Mouse (Mus musculus) heart, adult 2 months (tissue): ENCODE data around the gene Zfp366. TPM values are rescaled to one million over a fixed set of nuclear protein-coding genes. Genes with fewer than 3 reads are reported as not detected.
A peak's percentile ranks its signal among the peaks of the same experiment; 100 is the strongest.

Source experiments
- DNase-seq, 2 experiments: peaks; one replicate each; pipeline ENCODE4 v3.0.0; 2021
- H3K27ac ChIP-seq: fragments of 200-600 bp; 2 replicates; pipeline ENCODE4 v1.8.1; 2022
- H3K27me3 ChIP-seq: fragments of 200-500 bp; 2 replicates; pipeline ENCODE4 v1.6.1; 2012; ENCODE audit warnings: mild to moderate bottlenecking, low read length, inconsistent platforms, mixed read lengths; ENCODE audit not compliant: control insufficient read depth, insufficient read depth
- H3K36me3 ChIP-seq: fragments of 200-500 bp; 2 replicates; pipeline ENCODE4 v1.6.1; 2012; ENCODE audit warnings: low read length, inconsistent platforms; ENCODE audit not compliant: control insufficient read depth, insufficient read depth
- H3K4me1 ChIP-seq: fragments of 200-500 bp; 2 replicates; pipeline ENCODE4 v1.6.1; 2011; ENCODE audit warnings: low read length; ENCODE audit not compliant: control insufficient read depth, insufficient read depth
- H3K4me3 ChIP-seq: fragments of 200-600 bp; 2 replicates; pipeline ENCODE4 v1.8.1; 2022
- H3K79me2 ChIP-seq: fragments of 200-500 bp; replicated peaks from 2 replicates; pipeline ENCODE4 v1.6.1; 2012; ENCODE audit warnings: mild to moderate bottlenecking, inconsistent platforms, low read length, moderate library complexity, mixed read lengths; ENCODE audit not compliant: control insufficient read depth, insufficient read depth
- H3K9ac ChIP-seq: fragments of 200-500 bp; 2 replicates; pipeline ENCODE4 v1.6.1; 2012; ENCODE audit warnings: low read depth, mild to moderate bottlenecking, control low read depth, inconsistent platforms, low read length, mixed read lengths
- CTCF ChIP-seq: fragments of 200-600 bp; IDR thresholded peaks from 2 replicates; pipeline ENCODE4 v1.8.1; 2022; ENCODE audit warnings: antibody characterized with exemption, mild to moderate bottlenecking, moderate library complexity
- EP300 ChIP-seq: fragments of 200-500 bp; IDR thresholded peaks from 2 replicates; pipeline ENCODE4 v1.6.1; 2011; ENCODE audit warnings: low read depth, low read length, control low read depth; ENCODE audit not compliant: insufficient read depth
- POLR2A ChIP-seq: fragments of 200-500 bp; IDR thresholded peaks from 2 replicates; pipeline ENCODE4 v1.6.1; 2011; ENCODE audit warnings: mild to moderate bottlenecking, low read depth, low read length, control low read depth; ENCODE audit not compliant: insufficient read depth
- WGBS: fragments of 180-500 bp; shearing (Covaris S2); methylation state at CpG from one replicate; pipeline ENCODE4 v1.1.7; 2018; 5-methylcytosine and 5-hydroxymethylcytosine counted together
- intact Hi-C: fragments of 180-260 bp; cut with DNase I; formaldehyde crosslinking; loops from one replicate; pipeline ENCODE4 v1.15.1; 2025
- long read RNA-seq: library from polyadenylated mRNA; stranded (forward); transcript quantifications from one replicate; pipeline ENCODE4 v2.0.0, GENCODE M21; 2021
- polyA plus RNA-seq: library from polyadenylated mRNA; depleted of rRNA; stranded (reverse); fragments of >200 nt; gene quantifications from 2 replicates; pipeline ENCODE4 v1.2.3, GENCODE M21; 2012; rRNA removed
- total RNA-seq, 2 experiments: library from RNA; stranded (reverse); gene quantifications; 2 replicates each; pipeline ENCODE4 v1.2.3; 2021

Gene Zfp366
- 10 to 100 TPM in 1 of 2 experiments, 1 to 10 TPM in 1; 9.7 to 14.4 TPM for total RNA-seq
- polyA plus RNA-seq = 5.0 and 7.8 TPM in 2 replicates
- long read RNA-seq, full-length matches to known transcripts = 1 of 2 reads
- long read RNA-seq, partial matches to known transcripts = 1 of 2 reads
- long read RNA-seq, other reads (novel, unspliced or antisense) = 0 of 2 reads

DNA sequence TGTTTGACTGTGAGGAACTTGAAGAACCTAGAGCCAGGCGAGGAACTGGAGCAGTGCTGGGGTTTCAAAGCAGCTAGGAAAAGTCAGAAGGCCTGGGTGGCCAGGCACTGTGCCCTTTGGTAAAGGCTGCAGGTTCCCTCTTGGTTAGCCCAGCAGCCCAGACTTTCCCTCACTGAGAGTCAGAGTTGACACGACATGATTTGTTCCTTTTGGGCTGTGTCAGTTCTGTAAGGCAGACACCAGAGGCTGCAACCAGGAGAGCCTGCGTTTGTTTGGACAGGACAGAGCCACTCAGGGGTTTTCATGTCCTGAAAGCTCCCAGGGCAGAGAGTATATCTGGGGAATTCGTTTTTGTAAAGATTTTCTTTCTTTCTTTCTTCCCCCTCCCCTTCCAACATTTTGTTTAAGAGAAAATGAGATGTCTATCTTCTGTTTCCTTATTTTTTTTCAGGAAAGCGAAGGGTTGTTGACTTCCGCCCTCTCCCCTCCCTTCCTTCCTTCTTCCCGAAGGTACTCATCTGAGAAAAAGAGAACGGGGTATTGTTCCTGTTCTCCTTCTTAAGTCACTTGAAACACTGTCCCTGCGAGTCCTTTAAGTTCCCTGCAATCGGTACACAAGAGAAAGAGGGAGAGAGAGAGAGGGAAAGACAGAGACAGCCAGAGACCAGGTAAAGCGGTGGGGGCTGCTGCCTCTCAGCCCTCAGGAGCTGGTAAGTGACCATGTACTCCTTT is at the start of gene Zfp366:
Gene Zfp366 (plus strand): TSS at position 669 of the 732 bp plus-strand sequence.
- peak within 1 kb of the TSS; percentile 58 for H3K4me3 ChIP-seq

DNA sequence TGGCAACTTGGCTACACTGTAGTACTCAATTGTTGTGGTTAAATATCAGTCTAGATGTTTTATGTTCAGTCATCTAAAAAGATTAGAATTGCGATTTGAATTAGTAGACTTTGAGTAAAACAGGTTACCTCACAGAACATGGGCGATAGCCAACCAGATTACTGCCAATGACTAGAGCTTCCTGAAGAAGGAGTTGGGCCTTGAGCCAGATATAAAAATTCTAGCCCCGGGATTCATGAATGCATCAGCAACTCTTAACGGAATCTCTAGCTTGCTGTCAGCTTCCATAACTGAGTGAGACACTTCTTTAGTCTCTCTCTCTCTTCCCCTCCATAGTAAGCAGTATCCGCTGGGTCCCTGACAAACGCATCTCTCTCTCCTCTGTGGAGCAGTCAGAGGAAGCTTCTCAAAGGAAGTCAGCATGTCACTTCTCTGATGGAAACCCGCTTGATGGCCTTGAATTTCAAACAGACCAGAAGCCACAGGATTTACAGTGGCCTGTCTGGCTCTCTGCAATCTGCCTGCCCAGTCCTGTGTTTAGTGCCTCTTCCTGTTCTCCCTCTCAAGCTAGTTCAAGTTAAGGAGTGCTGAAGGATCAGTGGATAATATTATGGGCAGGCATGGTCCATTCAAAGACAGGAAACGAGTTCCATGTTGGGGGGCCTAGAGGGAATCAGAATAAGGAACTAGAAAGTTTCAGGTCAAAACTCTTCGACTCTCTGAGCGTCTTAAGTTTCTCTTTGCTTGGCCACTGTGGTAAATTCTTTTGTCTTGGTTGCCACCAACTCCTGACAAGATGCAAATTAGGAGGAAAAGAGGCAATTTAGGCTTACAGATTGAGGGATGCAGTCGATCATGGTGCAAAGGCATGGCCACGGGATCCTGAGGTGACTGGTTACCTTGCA is 46.0 kb upstream of the Zfp366 start:
- H3K4me1 ChIP-seq = no peaks in the 10 kb centered on the region
- TF ChIP-seq CTCF (no peak), EP300 (no peak), POLR2A (no peak)
- WGBS = 71% methylated on average over 12 of the region's 12 CpGs
- H3K36me3 ChIP-seq = no peaks in the 10 kb centered on the region
- no peak overlapping the region for H3K9ac ChIP-seq
- H3K27me3 ChIP-seq = no peaks in the 10 kb centered on the region
- no peaks in the 10 kb centered on the region for H3K79me2 ChIP-seq
- no peak overlapping the region for H3K27ac ChIP-seq
- no peak for DNase-seq
- no peak overlapping the region for H3K4me3 ChIP-seq
- intact Hi-C loops = no loop called here

More for the DNA sequence above, at the start of gene Zfp366:
- intact Hi-C loops = loop anchor here (1.0 to 2.0 kb wide), 2 partner anchors 54 to 70 kb away; no protein-coding TSS in a partner anchor
- Histone ChIP-seq H3K27me3 (no peaks in the 10 kb centered on the region), H3K4me1 (peaks cover 24% of the 10 kb centered on the region), H3K27ac (peak within 1 kb of the TSS; percentile 92), H3K79me2 (no peaks in the 10 kb centered on the region), H3K36me3 (peaks cover 12% of the 10 kb centered on the region), H3K9ac (peak within 1 kb of the TSS; percentile 82)
- peak in 1 of 2 experiments; percentile 54 for DNase-seq
- 38% methylated on average over 11 of the region's 11 CpGs for WGBS
- TF ChIP-seq CTCF (no peak), POLR2A (no peak; the same call in none of the 2 replicates), EP300 (no peak)

DNA sequence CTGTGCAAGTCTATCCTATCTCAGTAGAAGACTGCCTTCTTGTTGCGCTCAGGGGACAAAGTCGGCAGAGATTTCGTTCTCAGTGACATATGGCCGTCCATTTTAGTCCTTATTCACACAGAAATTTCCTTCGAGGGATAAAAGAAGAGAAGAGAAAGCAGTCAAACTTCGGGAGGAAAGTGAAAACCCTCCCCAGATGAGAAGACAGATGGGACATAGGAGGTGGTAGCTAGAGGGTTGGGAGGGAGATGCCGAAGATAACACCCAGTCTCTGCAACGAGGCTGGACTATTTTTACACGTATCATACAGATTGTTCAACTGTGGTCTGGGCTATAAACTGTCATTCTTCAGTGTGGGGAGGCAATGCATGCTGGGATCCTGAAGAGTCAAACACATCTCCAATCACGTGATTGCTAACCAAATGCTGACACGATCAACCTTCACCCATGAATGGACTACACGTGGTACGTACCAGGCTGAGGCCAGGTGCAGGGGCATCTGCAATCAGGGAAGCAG is 38.2 kb upstream of the Zfp366 start:
- no peaks in the 10 kb centered on the region for H3K79me2 ChIP-seq
- H3K4me1 ChIP-seq = no peaks in the 10 kb centered on the region
- no peak for TF ChIP-seq CTCF
- H3K27ac ChIP-seq = no peak overlapping the region
- intact Hi-C loops = no loop called here
- no peaks in the 10 kb centered on the region for H3K36me3 ChIP-seq
- no peaks in the 10 kb centered on the region for H3K27me3 ChIP-seq
- DNase-seq = no peak
- no peak overlapping the region for H3K9ac ChIP-seq
- 72% methylated on average over 13 of the region's 13 CpGs for WGBS
- H3K4me3 ChIP-seq = no peak overlapping the region

DNA sequence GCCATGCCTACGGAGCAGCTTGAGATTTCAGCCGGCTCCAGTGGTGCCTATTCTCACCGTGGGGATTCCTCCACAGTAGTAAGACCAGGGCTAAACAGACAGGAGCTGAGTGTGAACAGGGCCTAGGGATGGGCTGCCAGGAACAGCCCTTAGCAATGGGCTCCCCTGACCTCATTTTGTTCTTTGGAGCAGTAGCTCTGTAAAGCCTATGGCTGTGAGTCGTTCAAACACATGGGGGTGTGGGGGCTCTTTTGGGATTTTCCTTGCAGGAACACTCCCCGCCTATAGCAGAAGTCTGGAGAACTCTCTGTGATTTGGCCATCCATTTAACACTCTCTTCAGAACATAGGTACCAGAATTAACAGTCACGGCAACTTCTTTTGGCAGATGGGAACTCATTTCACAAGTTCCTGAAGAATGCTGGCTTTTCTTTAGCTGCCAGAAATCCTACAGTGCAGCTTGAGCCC is 36.9 kb upstream of the Zfp366 start:
- WGBS = 77% methylated on average over 6 of the region's 6 CpGs
- Histone ChIP-seq H3K27ac (no peak overlapping the region), H3K9ac (no peak overlapping the region), H3K4me1 (no peaks in the 10 kb centered on the region; the same call in 1 of the 2 replicates), H3K36me3 (no peaks in the 10 kb centered on the region), H3K27me3 (no peaks in the 10 kb centered on the region), H3K79me2 (no peaks in the 10 kb centered on the region), H3K4me3 (no peak overlapping the region)
- TF ChIP-seq POLR2A = no peak
- no peak for TF ChIP-seq EP300
- no peak for TF ChIP-seq CTCF
- intact Hi-C loops = no loop called here
- DNase-seq = no peak

DNA sequence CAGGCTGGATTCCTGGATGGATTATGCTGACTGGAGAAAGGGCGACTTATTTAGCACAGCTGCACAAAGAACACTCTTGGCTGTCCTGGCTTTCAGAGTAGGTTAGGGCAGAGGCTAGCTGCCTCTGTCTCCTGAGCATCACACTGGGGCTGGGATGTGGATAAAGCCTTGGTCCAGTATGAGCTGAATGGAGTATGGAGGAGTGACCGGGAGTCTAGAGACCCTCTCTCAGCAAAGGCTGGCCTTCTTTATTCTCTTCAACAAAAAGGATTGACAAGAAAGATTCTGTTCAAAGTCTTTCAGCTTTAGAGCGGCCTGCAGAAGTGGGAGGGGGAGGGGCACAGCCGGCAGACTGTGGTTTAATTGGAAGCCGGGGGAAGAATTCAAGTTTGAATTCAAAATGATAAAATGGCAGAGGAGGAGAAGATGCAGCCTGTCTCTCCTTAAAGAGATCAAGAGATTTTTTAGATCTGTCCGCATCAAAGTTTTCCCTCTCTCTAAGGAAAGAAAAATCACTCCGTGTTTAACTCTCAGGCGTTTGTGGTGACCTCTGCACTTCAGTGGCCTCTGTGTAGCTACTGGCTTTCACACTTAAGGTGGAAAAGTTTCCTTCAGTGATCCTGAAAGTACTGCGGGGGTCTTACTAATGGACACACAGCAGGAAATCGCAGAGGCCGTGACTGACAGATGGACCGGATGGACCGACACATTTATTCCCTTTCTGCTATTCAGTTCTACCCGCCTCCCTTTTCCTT is 34.9 kb upstream of the Zfp366 start:
- 88% methylated on average over 14 of the region's 14 CpGs for WGBS
- DNase-seq = no peak
- Histone ChIP-seq H3K4me3 (no peak overlapping the region), H3K79me2 (no peaks in the 10 kb centered on the region), H3K27ac (no peak overlapping the region), H3K36me3 (no peaks in the 10 kb centered on the region), H3K9ac (no peak overlapping the region), H3K27me3 (no peaks in the 10 kb centered on the region), H3K4me1 (no peaks in the 10 kb centered on the region; the same call in 1 of the 2 replicates)
- no peak for TF ChIP-seq EP300
- no peak for TF ChIP-seq CTCF
- no peak for TF ChIP-seq POLR2A
- intact Hi-C loops = no loop called here
